Mouse (Mus musculus): ENCODE measurements around the gene Sfrp2. TPM values are rescaled to one million over a fixed set of nuclear protein-coding genes. Genes with fewer than 3 reads are reported as not detected.

Sfrp2 gene
- 2.4 and 2.8 TPM in 2 replicates for polyA plus RNA-seq (2021; fragmentation: Nextera tagmentation)
- long read RNA-seq, experiment 1, transcript Sfrp2-201 (3 exons, 2,003 nt), result major isoform, 15 of 17 reads
- long read RNA-seq, experiment 1, partial matches to known transcripts, result 0 of 17 reads
- long read RNA-seq, experiment 1, other reads (novel, unspliced or antisense), result 2 of 17 reads
- long read RNA-seq, experiment 2, partial matches to known transcripts, result 3 of 4 reads
- long read RNA-seq, experiment 2, other reads (novel, unspliced or antisense), result 1 of 4 reads

GRCm38 (mm10) chr3:83765871-83766725 lies at the start of gene Sfrp2:
TSS of gene Sfrp2 (plus strand) at chr3:83766321.

Other genes starting within 250 kb of the Sfrp2 start
- gene Tlr2, start 75.4 kb downstream of the Sfrp2 start, polyA plus RNA-seq (2021; fragmentation: Nextera tagmentation), result 1.1 and 1.2 TPM in 2 replicates

Measured in left cerebral cortex, adult 6 months (tissue).